Mouse (Mus musculus): Measurements from ENCODE around the gene Guk1.
"Not testable (repeated sequence)": the region's sequence is repeated elsewhere in the genome, so short reads cannot be mapped to it uniquely, and the experiment has no call there.

Guk1 gene

DNA sequence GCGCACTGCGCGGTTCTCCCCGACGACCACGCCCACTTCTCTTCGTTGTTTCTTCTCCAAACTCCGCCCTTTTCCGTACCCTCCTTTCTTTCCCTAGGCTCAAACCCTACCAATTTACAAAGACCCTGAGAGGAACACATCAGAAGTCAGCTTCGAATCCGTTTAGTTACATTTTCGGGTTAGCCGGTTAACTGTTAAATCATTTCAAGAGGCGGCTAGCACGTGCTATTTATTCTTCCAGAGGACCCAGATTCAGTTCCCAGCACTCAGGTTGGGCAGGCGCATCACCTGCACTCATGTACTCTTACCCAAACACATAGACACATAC is at the start of gene Guk1:
Gene Guk1 (minus strand): TSS at position 154 of the 328 bp plus-strand sequence.
- no peak for DNase-seq

- DNase-seq, result no peak
Measured at GRCm38 (mm10) chr11:59239796-59240195, 47.8 kb upstream of the Guk1 start.

- DNase-seq, result no peak
Measured at GRCm38 (mm10) chr11:59239428-59239785, 47.4 kb upstream of the Guk1 start.

- peak; percentile 77 to 87 for DNase-seq
Measured at GRCm38 (mm10) chr11:59238525-59239427, 46.8 kb upstream of the Guk1 start.

- DNase-seq, result no peak
Measured at GRCm38 (mm10) chr11:59232797-59233196, 40.8 kb upstream of the Guk1 start.

- DNase-seq, result peak; percentile 74 to 90
Measured at GRCm38 (mm10) chr11:59230144-59230760, 38.2 kb upstream of the Guk1 start.

DNA sequence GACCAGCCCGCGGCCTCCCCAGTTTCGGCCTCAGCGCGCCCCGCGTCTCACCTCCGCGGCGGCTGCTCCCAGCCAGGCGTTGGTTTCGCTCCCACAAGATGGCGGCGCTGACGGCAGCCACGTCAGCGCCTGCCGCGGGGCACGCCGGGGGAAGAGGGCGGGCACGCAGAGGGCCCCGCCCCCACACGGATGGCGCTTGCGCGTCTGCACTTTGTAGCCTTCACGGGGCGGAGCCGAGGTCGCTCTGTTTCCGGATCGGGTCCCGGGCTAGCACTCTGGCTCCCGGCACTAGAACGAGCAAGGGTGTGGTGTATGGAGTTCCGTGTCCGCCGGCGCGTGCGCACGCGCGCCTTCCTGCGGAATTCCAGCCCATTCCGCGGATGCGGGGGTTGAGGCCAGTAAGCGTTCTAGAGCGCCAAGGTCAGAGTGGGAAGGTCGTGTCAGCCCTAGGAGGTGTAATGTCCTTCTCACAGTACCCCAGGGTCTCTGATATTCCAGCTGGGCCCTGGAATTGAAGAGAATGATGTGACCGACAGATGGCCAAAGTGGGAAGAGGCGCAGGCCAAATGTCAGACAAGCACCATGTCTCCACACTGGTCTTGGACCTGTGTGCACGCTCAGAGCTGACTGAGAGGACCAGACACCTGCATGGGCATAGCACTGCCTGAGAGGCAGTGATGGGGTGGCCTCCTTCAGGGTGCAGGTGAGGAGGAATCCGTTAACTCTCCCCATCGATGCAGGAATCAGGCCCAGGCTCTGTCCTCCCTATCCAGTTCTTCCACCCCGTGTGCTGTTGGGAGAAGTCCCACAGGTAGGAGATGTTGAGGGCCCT is 36.3 kb upstream of the Guk1 start, which contains the start of gene Arf1:
Gene Arf1 (minus strand): TSS at position 149 of the 832 bp plus-strand sequence.
- DNase-seq, result peak; percentile 97 to 99

DNA sequence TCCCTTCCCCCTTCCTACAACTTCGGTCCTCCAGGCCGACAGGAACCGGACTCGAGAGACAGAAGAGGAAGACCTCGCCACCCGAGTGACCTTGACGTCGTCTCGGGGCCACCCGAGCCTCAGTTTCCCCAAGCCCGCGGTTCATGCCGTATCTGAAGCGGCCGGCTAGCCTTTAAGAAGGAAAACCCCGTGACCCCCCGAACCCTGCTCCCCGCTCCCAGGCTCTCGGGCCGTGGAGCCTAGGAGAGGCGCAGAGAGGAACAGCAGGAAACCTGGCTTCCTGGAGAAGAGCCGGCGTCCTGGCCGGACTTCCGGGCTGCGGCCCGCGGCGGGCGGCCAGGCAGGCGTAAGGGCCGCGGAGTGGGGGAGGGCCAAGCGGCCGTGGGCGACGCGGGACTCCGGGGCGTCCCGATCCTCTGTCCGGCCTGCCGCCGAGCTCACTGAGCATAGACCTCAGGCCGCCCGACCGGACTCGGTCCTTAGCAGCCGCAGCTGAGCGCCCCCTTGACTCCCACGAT is 35.7 kb upstream of the Guk1 start:
- peak in 1 of 2 experiments; percentile 51 for DNase-seq

DNA sequence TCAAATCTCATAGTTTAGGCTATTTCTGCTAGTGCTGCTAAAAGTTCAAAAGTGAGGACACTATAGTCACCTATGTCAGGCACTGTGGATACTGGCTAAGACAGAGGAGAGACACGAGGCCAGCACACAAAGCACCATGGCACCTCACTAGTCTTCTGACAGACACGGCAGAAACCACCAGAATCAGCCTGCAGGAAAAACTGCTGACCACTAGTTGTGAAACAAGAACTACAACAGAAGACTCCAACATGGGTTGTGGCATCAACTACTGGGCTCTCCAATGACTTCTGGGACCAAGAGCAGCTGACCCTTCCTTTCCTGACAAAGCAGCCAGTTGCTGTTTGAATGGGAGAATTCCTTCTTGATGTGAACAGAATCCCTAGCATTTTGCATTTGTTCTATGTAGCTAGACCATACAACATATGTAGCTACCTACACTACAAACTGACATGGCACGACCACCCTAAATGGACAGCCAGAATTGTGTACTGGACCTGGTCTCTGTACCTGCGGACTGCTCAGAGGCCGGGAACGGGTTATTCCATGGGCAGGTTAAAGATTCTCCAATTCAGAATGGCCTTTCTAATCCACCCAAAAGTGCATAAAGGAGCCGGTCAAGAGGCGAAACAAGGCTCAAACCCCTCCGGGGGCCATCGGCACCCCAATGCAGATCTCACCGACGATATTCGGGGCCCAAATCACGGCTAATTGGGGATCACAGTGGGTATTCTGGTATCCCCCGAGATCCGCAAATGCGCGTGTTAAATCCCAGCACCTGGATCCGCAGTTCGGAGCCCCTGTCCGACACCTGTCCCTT is 35.0 kb upstream of the Guk1 start:
- peak; percentile 34 to 48 for DNase-seq

GRCm38 (mm10) chr11:59226251-59226650 is 34.2 kb upstream of the Guk1 start:
- DNase-seq, result peak in 1 of 2 experiments; percentile 13

DNA sequence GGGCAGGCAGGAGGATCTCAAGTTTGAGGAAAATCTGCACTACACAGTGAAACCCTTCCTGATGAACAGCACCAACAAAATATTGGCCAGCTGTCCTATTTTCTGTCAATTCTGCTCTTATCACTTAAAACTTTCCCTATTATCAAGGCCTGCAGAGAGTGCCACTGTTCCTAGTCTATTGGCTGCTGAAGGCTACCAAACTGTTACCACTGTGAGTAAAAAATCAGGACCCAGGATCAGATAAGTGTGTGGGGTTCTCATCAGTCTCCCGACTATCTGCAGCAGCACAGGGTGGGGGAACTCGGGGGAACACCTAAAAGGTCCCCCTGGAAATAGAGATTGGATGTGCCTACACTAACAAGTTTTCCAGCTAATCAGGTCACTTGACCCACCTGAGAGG is 33.2 kb upstream of the Guk1 start:
- no peak for DNase-seq

GRCm38 (mm10) chr11:59224470-59224869 is 32.5 kb upstream of the Guk1 start:
- DNase-seq, result no peak

DNA sequence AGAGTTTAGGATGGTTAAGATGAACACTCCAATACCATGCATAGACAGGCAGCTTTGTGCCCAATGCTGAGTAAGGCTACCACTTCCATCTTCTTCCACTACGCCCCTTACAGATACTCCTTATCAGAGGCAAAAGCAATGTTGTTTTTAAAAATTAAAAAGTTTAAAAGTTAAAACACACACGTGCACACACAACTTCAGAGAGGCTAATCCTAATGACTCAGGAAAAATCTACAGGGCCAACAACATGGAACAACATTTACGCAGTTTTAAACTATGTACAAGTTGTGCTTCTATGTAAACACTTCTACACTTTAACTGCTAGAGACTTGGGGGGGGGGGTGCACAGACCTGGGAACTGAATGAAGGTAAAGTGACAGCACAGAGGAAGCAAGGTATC is 32.0 kb upstream of the Guk1 start:
- no peak for DNase-seq

- peak; percentile 55 to 69 for DNase-seq
Measured at GRCm38 (mm10) chr11:59222306-59222705, 30.3 kb upstream of the Guk1 start.

DNA sequence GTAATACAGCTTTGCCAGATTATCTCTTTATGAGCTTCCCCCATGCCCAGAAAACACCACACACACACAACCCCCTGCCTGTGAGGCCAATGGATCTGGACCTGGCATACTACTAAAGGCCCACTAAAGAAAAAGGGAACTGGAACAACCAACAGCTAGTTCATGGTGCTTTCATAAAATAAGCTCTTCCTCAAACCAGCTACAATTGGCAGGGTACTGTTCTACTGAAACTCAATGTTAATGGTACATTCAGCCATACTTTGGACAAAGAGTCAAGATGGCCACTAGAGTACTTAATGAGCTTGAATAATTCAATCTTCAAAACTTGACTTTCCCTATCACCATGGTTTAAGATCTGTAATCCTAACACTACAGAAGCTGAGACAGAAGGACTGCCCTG is 29.6 kb upstream of the Guk1 start:
- no peak for DNase-seq

DNA sequence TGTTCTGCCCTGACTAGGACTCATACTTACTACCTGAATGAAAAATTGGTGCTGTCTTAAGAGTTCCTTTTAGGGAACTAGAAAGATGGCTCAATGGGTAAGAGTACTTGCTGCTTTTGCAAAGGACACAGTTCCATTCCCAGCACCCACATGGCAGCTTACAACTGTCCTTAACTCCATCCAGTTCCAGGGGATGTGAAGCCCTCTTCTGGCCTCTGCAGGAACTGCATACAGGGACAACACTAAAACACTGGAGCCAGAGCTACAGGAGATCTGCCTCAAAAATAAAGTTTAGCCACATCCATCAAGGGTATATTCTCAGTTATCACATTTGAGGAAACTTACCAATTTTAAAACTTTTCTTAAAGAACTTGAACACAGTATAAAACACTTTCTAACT is 27.1 kb upstream of the Guk1 start:
- DNase-seq, result peak; percentile 44 to 72

- peak; percentile 29 to 76 for DNase-seq
Measured at GRCm38 (mm10) chr11:59218389-59218998, 26.5 kb upstream of the Guk1 start.

GRCm38 (mm10) chr11:59216955-59217354 is 24.9 kb upstream of the Guk1 start:
- DNase-seq, result no peak

DNA sequence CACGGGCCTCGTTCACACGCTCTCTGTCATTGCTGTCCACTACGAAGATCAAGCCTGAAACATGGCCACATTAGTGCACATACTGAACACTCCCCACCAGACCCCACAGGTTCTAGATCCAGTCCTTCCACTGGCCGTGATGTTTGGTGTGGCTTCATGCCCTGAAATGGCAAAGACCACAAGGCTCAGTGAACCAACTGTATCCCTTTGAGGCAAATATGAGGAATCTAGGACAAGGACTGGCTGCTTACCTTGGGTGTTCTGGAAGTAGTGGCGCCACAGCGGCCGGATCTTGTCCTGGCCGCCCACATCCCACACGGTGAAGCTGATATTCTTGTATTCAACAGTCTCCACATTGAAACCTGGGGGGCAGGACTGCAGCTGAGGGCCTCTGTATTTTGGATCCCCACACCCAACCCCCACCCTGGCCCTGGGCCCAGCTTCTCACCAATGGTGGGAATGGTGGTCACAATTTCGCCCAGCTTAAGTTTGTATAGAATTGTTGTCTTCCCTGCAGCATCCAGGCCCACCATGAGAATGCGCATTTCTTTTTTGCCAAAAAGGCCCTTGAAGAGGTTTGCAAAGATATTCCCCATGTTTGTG is 21.0 kb upstream of the Guk1 start:
- DNase-seq, result peak in 1 of 2 experiments; percentile 36

DNA sequence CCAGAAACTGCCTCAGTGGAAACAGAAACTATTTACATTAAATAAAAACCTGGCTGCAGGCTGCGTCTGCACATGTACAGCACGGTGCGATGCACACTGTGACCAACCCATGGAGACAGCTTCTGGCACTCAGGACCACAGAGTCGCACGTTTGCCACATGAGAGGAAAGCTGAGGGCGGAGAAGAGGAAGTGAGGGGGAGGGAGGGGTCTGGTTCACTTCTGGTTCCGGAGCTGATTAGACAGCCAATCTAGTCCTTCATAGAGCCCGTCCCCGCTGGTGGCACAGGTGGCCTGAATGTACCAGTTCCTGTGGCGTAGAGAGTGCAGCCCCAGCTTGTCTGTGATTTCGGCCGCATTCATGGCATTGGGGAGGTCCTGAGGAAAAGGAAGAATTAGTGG is 20.3 kb upstream of the Guk1 start:
- DNase-seq, result not testable (repeated sequence)

- not testable (repeated sequence) for DNase-seq
Measured at GRCm38 (mm10) chr11:59211561-59211960, 19.5 kb upstream of the Guk1 start.

Measured in kidney, postnatal 36 days (tissue).